Mouse (Mus musculus): ENCODE measurements around the gene Csrp2.
A peak's percentile ranks its signal among the peaks of the same experiment; 100 is the strongest.

Gene Csrp2

GRCm38 (mm10) chr10:110931161-110931912 lies 11.7 kb downstream of the Csrp2 start:
- DNase-seq (ENCODE audit: low spot score in 2 of 2): no peak

GRCm38 (mm10) chr10:110931913-110932560 lies 12.4 kb downstream of the Csrp2 start:
- DNase-seq (ENCODE audit: low spot score in 2 of 2): no peak

- no peak for DNase-seq (ENCODE audit: low spot score in 2 of 2)
Measured at GRCm38 (mm10) chr10:110933584-110933983, 14.0 kb downstream of the Csrp2 start.

GRCm38 (mm10) chr10:110935081-110935480 lies 15.5 kb downstream of the Csrp2 start:
- DNase-seq (ENCODE audit: low spot score in 2 of 2): no peak

- no peak for DNase-seq (ENCODE audit: low spot score in 2 of 2)
Measured at GRCm38 (mm10) chr10:110935669-110936068, 16.1 kb downstream of the Csrp2 start.

- DNase-seq (ENCODE audit: low spot score in 2 of 2): no peak
Measured at GRCm38 (mm10) chr10:110938361-110938760, 18.8 kb downstream of the Csrp2 start.

- no peak for DNase-seq (ENCODE audit: low spot score in 2 of 2)
Measured at GRCm38 (mm10) chr10:110938841-110939549, 19.4 kb downstream of the Csrp2 start.

- no peak for DNase-seq (ENCODE audit: low spot score in 2 of 2)
Measured at GRCm38 (mm10) chr10:110939717-110940116, 20.1 kb downstream of the Csrp2 start.

GRCm38 (mm10) chr10:110940740-110941398 lies 21.3 kb downstream of the Csrp2 start:
- no peak for DNase-seq (ENCODE audit: low spot score in 2 of 2)

GRCm38 (mm10) chr10:110941968-110942367 lies 22.4 kb downstream of the Csrp2 start:
- no peak for DNase-seq (ENCODE audit: low spot score in 2 of 2)

GRCm38 (mm10) chr10:110942806-110943205 lies 23.2 kb downstream of the Csrp2 start:
- DNase-seq (ENCODE audit: low spot score in 2 of 2): no peak

- no peak for DNase-seq (ENCODE audit: low spot score in 2 of 2)
Measured at GRCm38 (mm10) chr10:110944175-110944574, 24.6 kb downstream of the Csrp2 start.

- no peak for DNase-seq (ENCODE audit: low spot score in 2 of 2)
Measured at GRCm38 (mm10) chr10:110945966-110946365, 26.4 kb downstream of the Csrp2 start.

- DNase-seq (ENCODE audit: low spot score in 2 of 2): no peak
Measured at GRCm38 (mm10) chr10:110947574-110947973, 28.0 kb downstream of the Csrp2 start.

- no peak for DNase-seq (ENCODE audit: low spot score in 2 of 2)
Measured at GRCm38 (mm10) chr10:110951112-110951511, 31.5 kb downstream of the Csrp2 start.

- DNase-seq (ENCODE audit: low spot score in 2 of 2): no peak
Measured at GRCm38 (mm10) chr10:110951748-110952147, 32.2 kb downstream of the Csrp2 start.

- no peak for DNase-seq (ENCODE audit: low spot score in 2 of 2)
Measured at GRCm38 (mm10) chr10:110952271-110952670, 32.7 kb downstream of the Csrp2 start.

- DNase-seq (ENCODE audit: low spot score in 2 of 2): peak in 1 of 2 experiments; percentile 72
Measured at GRCm38 (mm10) chr10:110952937-110953451, 33.4 kb downstream of the Csrp2 start.

- no peak for DNase-seq (ENCODE audit: low spot score in 2 of 2)
Measured at GRCm38 (mm10) chr10:110958879-110959278, 39.3 kb downstream of the Csrp2 start.

- DNase-seq (ENCODE audit: low spot score in 2 of 2): no peak
Measured at GRCm38 (mm10) chr10:110959781-110960180, 40.2 kb downstream of the Csrp2 start.

GRCm38 (mm10) chr10:110960841-110961240 lies 41.3 kb downstream of the Csrp2 start:
- DNase-seq (ENCODE audit: low spot score in 2 of 2): no peak

- DNase-seq (ENCODE audit: low spot score in 2 of 2): no peak
Measured at GRCm38 (mm10) chr10:110962172-110962571, 42.6 kb downstream of the Csrp2 start.

All from urinary bladder, postnatal 36 days (tissue).